Mouse (Mus musculus) liver, embryonic 13.5 days (tissue): Measurements from ENCODE around the gene Smarcc1. TPM values are rescaled to one million over a fixed set of nuclear protein-coding genes. Genes with fewer than 3 reads are reported as not detected.
"Not testable (repeated sequence)": the region's sequence is repeated elsewhere in the genome, so short reads cannot be mapped to it uniquely, and the experiment has no call there.

Source experiments
- ATAC-seq: fragments of 200-750 bp; cut with Nextera tagmentation; 2 replicates; pipeline ENCODE4 v1.8.0; 2017; ENCODE audit warnings: low read depth, mild to moderate bottlenecking, moderate number of reproducible peaks, moderate library complexity
- DNase-seq: peaks from one replicate; pipeline ENCODE4 v3.0.0; 2022
- H3K27ac ChIP-seq: fragments of 300-500 bp; sonication (generic); 2 replicates; pipeline ENCODE4 v1.5.1; 2015; ENCODE audit warnings: moderate library complexity, mild to moderate bottlenecking, inconsistent platforms
- H3K27me3 ChIP-seq: fragments of 300-500 bp; sonication (generic); 2 replicates; pipeline ENCODE4 v1.6.1; 2015; ENCODE audit warnings: mild to moderate bottlenecking, inconsistent platforms
- H3K36me3 ChIP-seq: fragments of 300-500 bp; sonication (generic); 2 replicates; pipeline ENCODE4 v1.6.1; 2015; ENCODE audit warnings: mild to moderate bottlenecking, inconsistent platforms
- H3K4me1 ChIP-seq: fragments of 300-500 bp; sonication (generic); replicated peaks from 2 replicates; pipeline ENCODE4 v1.6.1; 2015; ENCODE audit warnings: inconsistent platforms
- H3K4me2 ChIP-seq: fragments of 300-500 bp; sonication (generic); 2 replicates; pipeline ENCODE4 v1.6.1; 2015; ENCODE audit warnings: inconsistent platforms, mild to moderate bottlenecking, moderate library complexity
- H3K4me3 ChIP-seq: fragments of 300-500 bp; sonication (generic); replicated peaks from 2 replicates; pipeline ENCODE4 v1.5.1; 2015; ENCODE audit warnings: mild to moderate bottlenecking, inconsistent platforms
- H3K9ac ChIP-seq: fragments of 300-500 bp; sonication (generic); 2 replicates; pipeline ENCODE4 v1.6.1; 2015; ENCODE audit warnings: mild to moderate bottlenecking, inconsistent platforms
- H3K9me3 ChIP-seq: fragments of 300-500 bp; sonication (generic); replicated peaks from 2 replicates; pipeline ENCODE4 v1.6.1; 2016; ENCODE audit warnings: inconsistent platforms
- WGBS: fragments of 180-500 bp; shearing (Covaris S2); methylation state at CpG from one replicate; pipeline ENCODE4 v1.1.7; 2015; ENCODE audit not compliant: insufficient replicate concordance; 5-methylcytosine and 5-hydroxymethylcytosine counted together
- polyA plus RNA-seq: library from polyadenylated mRNA; unstranded; fragments of >200 nt; fragmentation: Nextera tagmentation; extraction: Ambion mirVana; gene quantifications from 2 replicates; pipeline ENCODE4 v1.2.1, GENCODE M21; 2015

Gene Smarcc1
- polyA plus RNA-seq, 1 experiment from 2014 or later: 43.4 TPM

GRCm38 (mm10) chr9:110132201-110132605 lies 14.7 kb downstream of the Smarcc1 start:
- peak overlapping the region; percentile 98 for H3K4me2 ChIP-seq
- peaks cover 47% of the 10 kb centered on the region for H3K4me1 ChIP-seq
- H3K36me3 ChIP-seq: peaks cover 26% of the 10 kb centered on the region
- under 1% methylated on average over 35 of the region's 38 CpGs for WGBS
- H3K27ac ChIP-seq: peak overlapping the region; percentile 97
- ATAC-seq (peak; percentile 43), DNase-seq (no peak)
- peak overlapping the region; percentile 92 for H3K9ac ChIP-seq
- H3K27me3 ChIP-seq: no peaks in the 10 kb centered on the region
- H3K9me3 ChIP-seq: no peaks in the 10 kb centered on the region
- peak overlapping the region; percentile 86 for H3K4me3 ChIP-seq

- ATAC-seq: no peak
- peak overlapping the region; percentile 86 for H3K4me3 ChIP-seq
- peaks cover 47% of the 10 kb centered on the region for H3K4me1 ChIP-seq
- no peak for DNase-seq
- no peaks in the 10 kb centered on the region for H3K9me3 ChIP-seq
- peaks cover 31% of the 10 kb centered on the region for H3K36me3 ChIP-seq
- H3K9ac ChIP-seq: peak overlapping the region; percentile 92
- H3K27me3 ChIP-seq: no peaks in the 10 kb centered on the region
- peak overlapping the region; percentile 97; the same call in 1 of the 2 replicates for H3K27ac ChIP-seq
- WGBS: 29% methylated on average over 6 of the region's 6 CpGs
- H3K4me2 ChIP-seq: peak overlapping the region; percentile 98
Measured at GRCm38 (mm10) chr9:110132921-110133320, 15.4 kb downstream of the Smarcc1 start.

- no peaks in the 10 kb centered on the region for H3K9me3 ChIP-seq
- H3K4me2 ChIP-seq: peak overlapping the region; percentile 98
- no peaks in the 10 kb centered on the region for H3K27me3 ChIP-seq
- H3K9ac ChIP-seq: no peak overlapping the region
- H3K27ac ChIP-seq: 0 out of 2 replicates have a peak overlapping the region, but pooled peaks have one; percentile 19
- DNase-seq (no peak), ATAC-seq (no peak)
- peaks cover 36% of the 10 kb centered on the region for H3K36me3 ChIP-seq
- H3K4me3 ChIP-seq: peak overlapping the region; percentile 86; the same call in 1 of the 2 replicates
- H3K4me1 ChIP-seq: peaks cover 57% of the 10 kb centered on the region
- 64% methylated on average over 5 of the region's 5 CpGs for WGBS
Measured at GRCm38 (mm10) chr9:110134176-110134575, 16.7 kb downstream of the Smarcc1 start.

- Histone ChIP-seq H3K27me3 (no peaks in the 10 kb centered on the region), H3K4me2 (no peak overlapping the region), H3K9ac (no peak overlapping the region), H3K36me3 (peaks cover 63% of the 10 kb centered on the region), H3K4me3 (no peak overlapping the region), H3K4me1 (peaks cover 29% of the 10 kb centered on the region), H3K27ac (peak overlapping the region; percentile 37; the same call in 1 of the 2 replicates), H3K9me3 (no peaks in the 10 kb centered on the region)
- 16% methylated on average over 4 of the region's 4 CpGs for WGBS
- peak; percentile 73 for ATAC-seq
- no peak for DNase-seq
Measured at GRCm38 (mm10) chr9:110139119-110139518, 21.6 kb downstream of the Smarcc1 start.

GRCm38 (mm10) chr9:110142097-110142496 lies 24.6 kb downstream of the Smarcc1 start:
- H3K36me3 ChIP-seq: peaks cover 44% of the 10 kb centered on the region
- H3K4me3 ChIP-seq: no peak overlapping the region
- no peak for DNase-seq
- 85% methylated on average over 1 of the region's 1 CpGs for WGBS
- no peak overlapping the region for H3K4me2 ChIP-seq
- H3K9me3 ChIP-seq: no peaks in the 10 kb centered on the region
- H3K27me3 ChIP-seq: no peaks in the 10 kb centered on the region
- peaks cover 13% of the 10 kb centered on the region; the same call in 1 of the 2 replicates for H3K4me1 ChIP-seq
- ATAC-seq: no peak
- H3K27ac ChIP-seq: no peak overlapping the region
- H3K9ac ChIP-seq: no peak overlapping the region

- 14% methylated on average over 2 of the region's 2 CpGs for WGBS
- Histone ChIP-seq H3K4me3 (no peak overlapping the region), H3K27me3 (no peaks in the 10 kb centered on the region), H3K9ac (no peak overlapping the region), H3K4me2 (no peak overlapping the region), H3K9me3 (no peaks in the 10 kb centered on the region), H3K4me1 (peaks cover 8% of the 10 kb centered on the region), H3K27ac (no peak overlapping the region), H3K36me3 (peaks cover 51% of the 10 kb centered on the region)
- DNase-seq (no peak), ATAC-seq (peak; percentile 78)
Measured at GRCm38 (mm10) chr9:110148598-110148997, 31.1 kb downstream of the Smarcc1 start.

- no peak overlapping the region for H3K4me2 ChIP-seq
- no peak overlapping the region for H3K27ac ChIP-seq
- no peak overlapping the region for H3K9ac ChIP-seq
- H3K9me3 ChIP-seq: no peaks in the 10 kb centered on the region
- H3K4me1 ChIP-seq: no peaks in the 10 kb centered on the region
- H3K4me3 ChIP-seq: no peak overlapping the region
- ATAC-seq (no peak; the same call in 1 of the 2 replicates), DNase-seq (no peak)
- WGBS: 76% methylated on average over 1 of the region's 1 CpGs
- H3K36me3 ChIP-seq: peaks cover 61% of the 10 kb centered on the region
- no peaks in the 10 kb centered on the region for H3K27me3 ChIP-seq
Measured at GRCm38 (mm10) chr9:110159036-110159435, 41.5 kb downstream of the Smarcc1 start.

GRCm38 (mm10) chr9:110160486-110160885 lies 43.0 kb downstream of the Smarcc1 start:
- H3K27me3 ChIP-seq, H3K9ac ChIP-seq, ATAC-seq, H3K4me2 ChIP-seq, H3K4me1 ChIP-seq, H3K27ac ChIP-seq, H3K4me3 ChIP-seq, DNase-seq, H3K9me3 ChIP-seq: not testable (repeated sequence)
- peaks cover 57% of the 10 kb centered on the region for H3K36me3 ChIP-seq
- WGBS: 88% methylated on average over 2 of the region's 2 CpGs

- 81% methylated on average over 5 of the region's 5 CpGs for WGBS
- no peak for DNase-seq
- no peaks in the 10 kb centered on the region for H3K9me3 ChIP-seq
- no peak overlapping the region for H3K4me2 ChIP-seq
- H3K27me3 ChIP-seq: no peaks in the 10 kb centered on the region
- no peak overlapping the region for H3K27ac ChIP-seq
- no peak for ATAC-seq
- H3K36me3 ChIP-seq: peaks cover 57% of the 10 kb centered on the region
- H3K4me1 ChIP-seq: no peaks in the 10 kb centered on the region
- H3K4me3 ChIP-seq: no peak overlapping the region
- no peak overlapping the region for H3K9ac ChIP-seq
Measured at GRCm38 (mm10) chr9:110162441-110162840, 44.9 kb downstream of the Smarcc1 start.

GRCm38 (mm10) chr9:110163071-110163470 lies 45.6 kb downstream of the Smarcc1 start:
- no peak overlapping the region for H3K27ac ChIP-seq
- WGBS: 87% methylated on average over 2 of the region's 2 CpGs
- H3K27me3 ChIP-seq: no peaks in the 10 kb centered on the region
- no peaks in the 10 kb centered on the region for H3K4me1 ChIP-seq
- H3K9me3 ChIP-seq: no peaks in the 10 kb centered on the region
- no peak overlapping the region for H3K9ac ChIP-seq
- DNase-seq (no peak), ATAC-seq (no peak)
- H3K4me2 ChIP-seq: no peak overlapping the region
- H3K36me3 ChIP-seq: peaks cover 56% of the 10 kb centered on the region
- H3K4me3 ChIP-seq: no peak overlapping the region

GRCm38 (mm10) chr9:110170858-110171257 lies 53.4 kb downstream of the Smarcc1 start:
- H3K4me1 ChIP-seq: no peaks in the 10 kb centered on the region
- no peak for DNase-seq
- no peak overlapping the region for H3K4me3 ChIP-seq
- 82% methylated on average over 5 of the region's 5 CpGs for WGBS
- H3K9me3 ChIP-seq: no peaks in the 10 kb centered on the region
- ATAC-seq: no peak
- H3K27me3 ChIP-seq: no peaks in the 10 kb centered on the region
- H3K36me3 ChIP-seq: peaks cover 64% of the 10 kb centered on the region
- no peak overlapping the region for H3K27ac ChIP-seq
- H3K4me2 ChIP-seq: no peak overlapping the region
- H3K9ac ChIP-seq: no peak overlapping the region

- ATAC-seq (no peak), DNase-seq (no peak)
- H3K27ac ChIP-seq: no peak overlapping the region
- H3K4me1 ChIP-seq: no peaks in the 10 kb centered on the region
- H3K9me3 ChIP-seq: no peaks in the 10 kb centered on the region
- peaks cover 71% of the 10 kb centered on the region for H3K36me3 ChIP-seq
- no peak overlapping the region for H3K4me2 ChIP-seq
- H3K4me3 ChIP-seq: no peak overlapping the region
- 71% methylated on average over 2 of the region's 2 CpGs for WGBS
- no peaks in the 10 kb centered on the region for H3K27me3 ChIP-seq
- H3K9ac ChIP-seq: no peak overlapping the region
Measured at GRCm38 (mm10) chr9:110199870-110200269, 82.4 kb downstream of the Smarcc1 start.
